ENCODE assay signal across 10 mouse cellular contexts in the genomic region with DNA sequence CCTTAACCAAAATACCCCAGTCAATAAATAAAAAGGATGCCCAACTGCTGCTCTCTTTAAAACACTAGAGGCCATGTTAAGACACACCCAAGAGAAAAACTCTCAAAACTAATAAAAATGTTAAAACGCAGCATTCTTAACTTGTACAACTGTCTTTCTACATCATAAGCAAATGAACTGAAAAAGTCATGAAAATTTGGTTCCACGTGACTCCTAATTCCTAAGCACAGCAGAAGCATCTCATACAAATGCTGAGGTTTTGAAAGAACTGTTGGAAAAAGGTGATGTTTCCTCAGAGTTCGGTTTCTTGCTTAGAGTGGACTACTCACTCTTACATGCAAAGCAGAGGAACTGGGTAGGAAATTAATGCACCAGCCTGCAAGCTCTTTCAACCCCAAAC. TPM values are rescaled to one million over a fixed set of nuclear protein-coding genes. Genes with fewer than 3 reads are reported as not detected.
DNase-seq lines count a peak whose midpoint lies in the region; ATAC-seq and TF ChIP-seq lines count a peak whose summit lies in the region.
"Had no signal": no experiment of that assay in that cellular context is flagged by ENCODE, and none has a peak within 500 bp of the region (broad histone marks: within the 10 kb centered on the region; RNA-seq: fewer than 3 reads in every experiment).

No protein-coding gene starts in this region.

- no peak for DNase-seq in heart, postnatal 4 days
- DNase-seq in CH12.LX (ENCODE audit: extremely low read depth) = peak; percentile 53
- DNase-seq in forebrain, postnatal 0 days = no peak
- DNase-seq in liver, embryonic 13.5 days = no peak
- no peak for DNase-seq in cerebellum, postnatal 4 days (ENCODE audit: low spot score in 2 of 2)
- DNase-seq in layer of hippocampus, adult 9-10 months (ENCODE audit: low spot score) = no peak
- DNase-seq in thymus, postnatal 4 days = no peak
- DNase-seq: B cell, adult 2 months; kidney, postnatal 36 days had no signal

- peaks cover 29% of the 10 kb centered on the region for H3K36me3 ChIP-seq in heart, embryonic 14.5 days (ENCODE audit: control insufficient read depth, insufficient read depth, low read length)
- H3K36me3 ChIP-seq in CH12.LX (replicated peaks in 1 of 2; ENCODE audit: control insufficient read depth in 1 of 2, insufficient read depth in 1 of 2, low read length in 1 of 2) = peaks cover 16 to 35% of the 10 kb centered on the region in 2 experiments
- no peaks in the 10 kb centered on the region for H3K36me3 ChIP-seq in forebrain, postnatal 0 days (ENCODE audit: insufficient read depth)
- peaks cover 24% of the 10 kb centered on the region for H3K36me3 ChIP-seq in liver, embryonic 13.5 days

- H3K4me3 ChIP-seq in heart, embryonic 14.5 days (ENCODE audit: control insufficient read depth in 1 of 2, insufficient read depth in 1 of 2, low read depth in 1 of 2, low read length in 2 of 2) = no peak overlapping the region
- H3K4me3 ChIP-seq in CH12.LX (replicated peaks in 1 of 3; ENCODE audit: low read depth in 2 of 3, low read length in 2 of 3, poor library complexity in 1 of 3) = peak overlapping the region; percentile 30 to 92 (median 87)
- peak overlapping the region; percentile 83 for H3K4me3 ChIP-seq in forebrain, postnatal 0 days (ENCODE audit: low read depth, low read length)
- no peak overlapping the region for H3K4me3 ChIP-seq in liver, embryonic 13.5 days (replicated peaks)

- TF ChIP-seq CTCF in CH12.LX (conservative IDR thresholded peaks at IDR 0.05 in 1 of 2, IDR thresholded peaks at IDR 0.05 in 1 of 2; ENCODE audit: low read depth in 2 of 2, low read length in 2 of 2) = no peak
- no peak for TF ChIP-seq CTCF in forebrain, postnatal 0 days (IDR thresholded peaks at IDR 0.05; ENCODE audit: low read depth)

- WGBS in heart, embryonic 14.5 days = 87% methylated on average over 3 of the region's 3 CpGs
- WGBS in forebrain, postnatal 0 days = 51% methylated on average over 3 of the region's 3 CpGs
- WGBS in liver, embryonic 13.5 days (ENCODE audit: insufficient replicate concordance) = 84% methylated on average over 3 of the region's 3 CpGs

- H3K79me2 ChIP-seq in CH12.LX (replicated peaks; ENCODE audit: control insufficient read depth, extremely low read depth, insufficient read depth, poor library complexity, severe bottlenecking) = peaks cover 62% of the 10 kb centered on the region

- TF ChIP-seq POLR2A in CH12.LX (IDR thresholded peaks at IDR 0.05; ENCODE audit: low read depth, low read length) = no peak

- H3K27me3 ChIP-seq in heart, embryonic 14.5 days (ENCODE audit: control insufficient read depth, insufficient read depth, low read length) = no peaks in the 10 kb centered on the region
- no peaks in the 10 kb centered on the region for H3K27me3 ChIP-seq in CH12.LX (replicated peaks)
- H3K27me3 ChIP-seq in forebrain, postnatal 0 days (ENCODE audit: insufficient read depth, low read length) = no peaks in the 10 kb centered on the region
- H3K27me3 ChIP-seq in liver, embryonic 13.5 days = no peaks in the 10 kb centered on the region

- TF ChIP-seq EP300 in CH12.LX (IDR thresholded peaks at IDR 0.05; ENCODE audit: low read length) = peak; percentile 72; the same call in 1 of the 2 replicates

- TF ChIP-seq RAD21 in CH12.LX (IDR thresholded peaks at IDR 0.05; ENCODE audit: low read depth, low read length) = no peak

- in situ Hi-C loops in CH12.LX (cut with MboI; ENCODE audit: low pct_ligation_motif_present, low pct_unique_long_range_greater_than_20kb, low sequenced_read_pairs) = loop anchor here (25.0 kb wide), 1 partner anchor 607 kb away; no protein-coding TSS in a partner anchor

- no peaks in the 10 kb centered on the region for H3K9me3 ChIP-seq in heart, embryonic 14.5 days (ENCODE audit: control insufficient read depth, low read length)
- no peaks in the 10 kb centered on the region for H3K9me3 ChIP-seq in CH12.LX (replicated peaks; ENCODE audit: low read length)
- H3K9me3 ChIP-seq in forebrain, postnatal 0 days (ENCODE audit: low read length) = no peaks in the 10 kb centered on the region
- no peaks in the 10 kb centered on the region for H3K9me3 ChIP-seq in liver, embryonic 13.5 days (replicated peaks)

- H3K27ac ChIP-seq in heart, embryonic 14.5 days (replicated peaks in 1 of 2; ENCODE audit: control insufficient read depth in 1 of 2, insufficient read depth in 1 of 2, low read depth in 2 of 2, low read length in 2 of 2) = no peak overlapping the region
- H3K27ac ChIP-seq in CH12.LX (ENCODE audit: insufficient read depth, low read depth) = no peak overlapping the region
- no peak overlapping the region for H3K27ac ChIP-seq in forebrain, postnatal 0 days (ENCODE audit: low read depth, low read length)
- no peak overlapping the region for H3K27ac ChIP-seq in liver, embryonic 13.5 days

- dilution Hi-C loops in CH12.LX (cut with MboI; ENCODE audit: extremely low pct_ligation_motif_present, extremely low pct_unique_long_range_greater_than_20kb, low sequenced_read_pairs) = no loop called here

- no peak for ATAC-seq in heart, embryonic 14.5 days (ENCODE audit: insufficient number of reproducible peaks, insufficient read depth, low FRiP score, low read depth)
- no peak for ATAC-seq in forebrain, postnatal 0 days
- no peak for ATAC-seq in liver, embryonic 13.5 days (ENCODE audit: low read depth)

- no peak overlapping the region for H3K9ac ChIP-seq in heart, embryonic 14.5 days (ENCODE audit: low read length)
- H3K9ac ChIP-seq in CH12.LX (ENCODE audit: insufficient read depth, low read depth) = peak overlapping the region; percentile 77; the same call in 1 of the 2 replicates
- peak overlapping the region; percentile 23; the same call in 1 of the 2 replicates for H3K9ac ChIP-seq in forebrain, postnatal 0 days
- H3K9ac ChIP-seq in liver, embryonic 13.5 days = no peak overlapping the region

- H3K4me1 ChIP-seq in heart, embryonic 14.5 days (ENCODE audit: control insufficient read depth in 2 of 2, insufficient read depth in 2 of 2, low read length in 2 of 2) = peaks cover 2 to 18% of the 10 kb centered on the region in 2 experiments; a peak in 3 of 4 replicates
- H3K4me1 ChIP-seq in CH12.LX (ENCODE audit: control insufficient read depth in 1 of 2, insufficient read depth in 2 of 2) = peaks cover 2 to 47% of the 10 kb centered on the region in 2 experiments; a peak in 2 of 4 replicates
- no peaks in the 10 kb centered on the region for H3K4me1 ChIP-seq in forebrain, postnatal 0 days (ENCODE audit: insufficient read depth)
- H3K4me1 ChIP-seq in liver, embryonic 13.5 days (replicated peaks) = peaks cover 40% of the 10 kb centered on the region

- H3K4me2 ChIP-seq in heart, embryonic 14.5 days (ENCODE audit: low read length) = peak overlapping the region; percentile 76
- peak overlapping the region; percentile 88; the same call in 1 of the 2 replicates for H3K4me2 ChIP-seq in CH12.LX (ENCODE audit: insufficient read depth, low read depth, poor library complexity, severe bottlenecking)
- peak overlapping the region; percentile 56 for H3K4me2 ChIP-seq in forebrain, postnatal 0 days (ENCODE audit: low read depth)
- H3K4me2 ChIP-seq in liver, embryonic 13.5 days = 0 out of 2 replicates have a peak overlapping the region, but pooled peaks have one; percentile 9

TF ChIP-seq in CH12.LX, 34 proteins besides CTCF, POLR2A, EP300 and RAD21 (continues in another document):
- no peak for TF ChIP-seq ELF1 (IDR thresholded peaks at IDR 0.05; ENCODE audit: low read depth, low read length)
- 0 out of 2 replicates have a peak, but pooled peaks have one; percentile 14 for TF ChIP-seq ZNF384 (IDR thresholded peaks at IDR 0.05; ENCODE audit: low read depth, low read length)
- TF ChIP-seq MXI1 (IDR thresholded peaks at IDR 0.05; ENCODE audit: low read depth, low read length) = peak; percentile 69; the same call in 1 of the 2 replicates
- TF ChIP-seq RCOR1 (conservative IDR thresholded peaks at IDR 0.05; ENCODE audit: low read depth, low read length) = no peak
- peak; percentile 75; the same call in 1 of the 2 replicates for TF ChIP-seq MAX (IDR thresholded peaks at IDR 0.05; ENCODE audit: low read length)
- peak; percentile 55; the same call in 1 of the 2 replicates for TF ChIP-seq MEF2A (IDR thresholded peaks at IDR 0.05; ENCODE audit: borderline replicate concordance, low read depth, low read length)
- 0 out of 2 replicates have a peak, but pooled peaks have one; percentile 24 for TF ChIP-seq TCF12 (IDR thresholded peaks at IDR 0.05; ENCODE audit: low read depth, low read length)
- peak; percentile 85; the same call in 1 of the 2 replicates for TF ChIP-seq ZKSCAN1 (IDR thresholded peaks at IDR 0.05; ENCODE audit: borderline replicate concordance, low read depth, low read length)
- no peak for TF ChIP-seq JUN (IDR thresholded peaks at IDR 0.05; ENCODE audit: insufficient read depth, low read depth, low read length)
- peak; percentile 70 for TF ChIP-seq IRF4 (IDR thresholded peaks at IDR 0.05; ENCODE audit: low read depth, low read length)
- TF ChIP-seq HCFC1 (IDR thresholded peaks at IDR 0.05; ENCODE audit: low read depth, low read length) = no peak
- TF ChIP-seq KAT2A (IDR thresholded peaks at IDR 0.05; ENCODE audit: insufficient replicate concordance, low read length) = no peak
- peak; percentile 95 for TF ChIP-seq BHLHE40 (IDR thresholded peaks at IDR 0.05; ENCODE audit: low read depth, low read length)
- peak; percentile 67; the same call in 1 of the 2 replicates for TF ChIP-seq MAFK (IDR thresholded peaks at IDR 0.05; ENCODE audit: insufficient replicate concordance, low read length)
- peak; percentile 60; the same call in 1 of the 2 replicates for TF ChIP-seq MYC (IDR thresholded peaks at IDR 0.05; ENCODE audit: low read depth, low read length)
- TF ChIP-seq JUND (conservative IDR thresholded peaks at IDR 0.05; ENCODE audit: low read depth, low read length) = 0 out of 2 replicates have a peak, but pooled peaks have one; percentile 19
- TF ChIP-seq CHD1 (IDR thresholded peaks at IDR 0.05; ENCODE audit: low read depth, low read length) = peak; percentile 96
- peak; percentile 47 for TF ChIP-seq USF1 (IDR thresholded peaks at IDR 0.05; ENCODE audit: low read depth, low read length)
- peak; percentile 88; the same call in 1 of the 2 replicates for TF ChIP-seq SIN3A (IDR thresholded peaks at IDR 0.05; ENCODE audit: low read length)
- TF ChIP-seq UBTF (IDR thresholded peaks at IDR 0.05; ENCODE audit: low read depth, low read length) = no peak
- TF ChIP-seq MAZ (IDR thresholded peaks at IDR 0.05; ENCODE audit: low read depth, low read length) = no peak

RNA-seq across cellular contexts. Expression of gene Tle4, which starts 3.3 kb away (rescaled TPM):
- polyA plus RNA-seq in heart, embryonic 14.5 days (2014; fragmentation: Nextera tagmentation; extraction: Ambion mirVana) = 11.4 and 11.7 TPM in 2 replicates
- 10 to 100 TPM; 11.9 to 12.3 TPM for total RNA-seq in heart, postnatal 4 days (2021)
- 18.9 and 19.8 TPM in 2 replicates for total RNA-seq in CH12.LX (2012; rRNA removed)
- total RNA-seq in CH12.LX (2014; rRNA removed) = 23.4 and 23.9 TPM in 2 replicates
- 23.8 and 27.7 TPM in 2 replicates for polyA plus RNA-seq in CH12.LX (2012; ENCODE audit: insufficient read length, low read depth)
- total RNA-seq in forebrain, postnatal 0 days (2014; rRNA removed) = 70.1 and 82.7 TPM in 2 replicates
- 22.2 and 22.9 TPM in 2 replicates for polyA plus RNA-seq in forebrain, postnatal 0 days (2015; fragmentation: Nextera tagmentation; extraction: Ambion mirVana)
- 4.5 and 4.7 TPM in 2 replicates for polyA plus RNA-seq in liver, embryonic 13.5 days (2015; fragmentation: Nextera tagmentation; extraction: Ambion mirVana)

Comparison
In these comparisons a context has a peak if more than half of its experiments do, and no peak if none do; other contexts are left out.
1. H3K4me2 ChIP-seq: peak in every context shown above with its lines; median percentile 88 in CH12.LX; 76 in heart, embryonic 14.5 days; 56 in forebrain, postnatal 0 days; 9 in liver, embryonic 13.5 days.
2. H3K4me3 ChIP-seq: peak in CH12.LX (3 of 3) and forebrain, postnatal 0 days (single experiment); none in heart, embryonic 14.5 days (0 of 2) and liver, embryonic 13.5 days (single experiment).
3. H3K9ac ChIP-seq: peak in CH12.LX (single experiment) and forebrain, postnatal 0 days (single experiment); none in heart, embryonic 14.5 days (single experiment) and liver, embryonic 13.5 days (single experiment).